Mouse (Mus musculus) heart, embryonic 10.5 days (tissue): ENCODE data around the gene Erc2. TPM values are rescaled to one million over a fixed set of nuclear protein-coding genes. Genes with fewer than 3 reads are reported as not detected.
"Not testable (repeated sequence)": the region's sequence is repeated elsewhere in the genome, so short reads cannot be mapped to it uniquely, and the experiment has no call there.

Experiments
- DNase-seq: peaks from one replicate; pipeline ENCODE4 v3.0.0-alpha.2; 2017; ENCODE audit warnings: low spot score
- H3K27ac ChIP-seq: fragments of 300-500 bp; sonication (generic); 2 replicates; pipeline ENCODE4 v1.5.1; 2016; ENCODE audit warnings: mild to moderate bottlenecking
- H3K27me3 ChIP-seq: fragments of 300-500 bp; sonication (generic); 2 replicates; pipeline ENCODE4 v1.6.1; 2016; ENCODE audit warnings: mild to moderate bottlenecking; ENCODE audit not compliant: poor library complexity, insufficient read depth, severe bottlenecking
- H3K36me3 ChIP-seq: fragments of 300-500 bp; sonication (generic); 2 replicates; pipeline ENCODE4 v1.6.1; 2016; ENCODE audit warnings: mild to moderate bottlenecking, moderate library complexity
- H3K4me1 ChIP-seq: fragments of 300-500 bp; sonication (generic); 2 replicates; pipeline ENCODE4 v1.6.1; 2016; ENCODE audit warnings: mild to moderate bottlenecking
- H3K4me3 ChIP-seq: fragments of 300-500 bp; sonication (generic); 2 replicates; pipeline ENCODE4 v1.5.1; 2016; ENCODE audit warnings: mild to moderate bottlenecking, moderate library complexity
- H3K9me3 ChIP-seq: fragments of 300-500 bp; sonication (generic); 2 replicates; pipeline ENCODE4 v1.6.1; 2016; ENCODE audit warnings: mild to moderate bottlenecking, moderate library complexity
- WGBS: fragments of 180-500 bp; shearing (Covaris S2); methylation state at CpG from one replicate; pipeline ENCODE4 v1.1.7; 2016; 5-methylcytosine and 5-hydroxymethylcytosine counted together
- polyA plus RNA-seq: library from polyadenylated mRNA; unstranded; fragments of >200 nt; fragmentation: Nextera tagmentation; extraction: Ambion mirVana; gene quantifications from 2 replicates; pipeline ENCODE4 v1.2.1, GENCODE M21; 2016

The Erc2 gene
- polyA plus RNA-seq, 1 experiment from 2014 or later: 4.8 TPM

DNA sequence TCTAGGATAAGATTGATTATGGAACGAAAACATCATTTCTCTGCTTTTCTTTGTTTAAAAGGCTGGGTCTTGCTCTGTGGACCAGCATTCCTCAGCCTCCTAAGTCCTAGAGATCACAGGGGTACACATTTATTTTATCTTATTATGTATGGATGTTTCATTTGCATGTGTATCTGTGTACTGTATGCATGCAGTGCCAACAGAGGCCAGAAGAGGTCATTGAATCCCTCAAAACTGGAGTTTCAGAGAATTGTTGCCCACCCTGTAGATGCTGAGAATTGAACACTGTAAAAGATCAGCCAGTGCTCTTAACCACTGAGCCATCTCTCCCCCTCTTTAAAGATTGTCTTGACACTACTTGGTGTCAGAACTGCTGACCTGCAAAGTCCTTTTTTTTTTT is 251.4 kb downstream of the Erc2 start:
- H3K27me3 ChIP-seq: no peaks in the 10 kb centered on the region
- no peaks in the 10 kb centered on the region for H3K36me3 ChIP-seq
- no peak overlapping the region for H3K27ac ChIP-seq
- no peaks in the 10 kb centered on the region for H3K4me1 ChIP-seq
- no peaks in the 10 kb centered on the region for H3K9me3 ChIP-seq
- 74% methylated on average over 1 of the region's 1 CpGs for WGBS
- no peak overlapping the region for H3K4me3 ChIP-seq
- DNase-seq: no peak

DNA sequence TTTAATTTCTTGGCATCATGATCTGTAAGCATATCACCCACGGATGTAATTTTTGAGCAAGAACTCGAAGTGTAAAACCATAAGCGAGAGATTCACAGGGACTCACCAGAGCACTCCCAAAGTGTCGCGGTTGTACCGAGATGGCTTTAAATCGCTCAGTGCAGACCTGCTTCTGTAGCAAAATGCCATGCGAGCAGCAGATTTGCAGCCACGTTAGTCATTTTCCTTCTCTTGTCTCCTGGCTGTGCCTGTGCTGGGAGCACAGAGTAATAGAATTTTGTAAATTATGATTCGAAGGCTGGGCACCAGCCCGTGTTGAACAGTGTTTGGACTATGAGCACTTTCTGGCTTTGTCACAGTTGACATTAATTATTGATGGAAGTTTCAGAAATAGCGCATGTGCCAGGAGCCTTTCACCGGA is 253.8 kb downstream of the Erc2 start:
- 88% methylated on average over 13 of the region's 13 CpGs for WGBS
- no peak overlapping the region for H3K4me3 ChIP-seq

DNA sequence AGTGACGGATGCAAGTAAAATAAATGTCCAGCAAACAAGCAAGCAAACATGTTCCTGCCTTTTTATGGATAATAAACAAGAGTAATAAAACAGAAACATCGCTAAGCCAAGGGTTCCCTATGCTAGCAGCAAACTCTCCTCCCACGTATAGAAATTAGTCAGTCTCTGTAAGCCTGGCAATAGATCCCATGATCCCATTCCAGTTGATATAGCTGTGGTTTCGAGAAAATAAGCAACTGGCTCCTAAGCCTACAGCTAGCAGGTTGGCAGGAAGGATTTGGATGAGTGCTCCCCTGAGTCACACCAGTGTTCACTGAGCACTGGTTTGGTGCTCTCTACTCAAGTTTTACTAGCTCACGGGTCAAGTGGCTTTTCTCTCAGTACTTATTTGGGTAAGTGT is 259.7 kb downstream of the Erc2 start:
- 85% methylated on average over 5 of the region's 5 CpGs for WGBS
- Histone ChIP-seq H3K4me3 (no peak overlapping the region), H3K4me1 (no peaks in the 10 kb centered on the region), H3K36me3 (no peaks in the 10 kb centered on the region), H3K27ac (no peak overlapping the region), H3K27me3 (no peaks in the 10 kb centered on the region), H3K9me3 (no peaks in the 10 kb centered on the region)
- no peak for DNase-seq

More for the DNA sequence above, 253.8 kb downstream of the Erc2 start:
- no peaks in the 10 kb centered on the region for H3K36me3 ChIP-seq
- no peaks in the 10 kb centered on the region for H3K4me1 ChIP-seq
- DNase-seq: no peak
- H3K27ac ChIP-seq: no peak overlapping the region
- no peaks in the 10 kb centered on the region for H3K9me3 ChIP-seq
- H3K27me3 ChIP-seq: no peaks in the 10 kb centered on the region

DNA sequence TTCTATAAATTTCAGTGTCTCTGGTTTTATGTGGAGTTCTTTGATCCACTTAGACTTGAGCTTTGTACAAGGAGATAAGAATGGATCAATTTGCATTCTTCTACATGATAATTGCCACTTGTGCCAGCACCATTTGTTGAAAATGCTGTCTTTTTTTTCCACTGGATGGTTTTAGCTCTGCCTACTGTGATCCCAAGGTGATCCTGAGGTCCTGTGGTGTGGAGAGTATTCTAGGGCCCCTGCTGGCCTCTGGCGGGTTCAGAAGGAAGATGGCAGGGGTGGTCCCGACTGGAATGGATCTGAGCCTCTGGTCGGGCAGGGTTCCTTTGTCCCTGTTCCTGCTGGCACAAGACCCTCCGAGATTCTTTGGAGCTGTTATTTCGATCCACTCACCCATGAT is 264.1 kb downstream of the Erc2 start:
- H3K27ac ChIP-seq, DNase-seq, H3K4me3 ChIP-seq, H3K36me3 ChIP-seq, H3K27me3 ChIP-seq, H3K9me3 ChIP-seq, H3K4me1 ChIP-seq: not testable (repeated sequence)
- WGBS: 75% methylated on average over 5 of the region's 5 CpGs

DNA sequence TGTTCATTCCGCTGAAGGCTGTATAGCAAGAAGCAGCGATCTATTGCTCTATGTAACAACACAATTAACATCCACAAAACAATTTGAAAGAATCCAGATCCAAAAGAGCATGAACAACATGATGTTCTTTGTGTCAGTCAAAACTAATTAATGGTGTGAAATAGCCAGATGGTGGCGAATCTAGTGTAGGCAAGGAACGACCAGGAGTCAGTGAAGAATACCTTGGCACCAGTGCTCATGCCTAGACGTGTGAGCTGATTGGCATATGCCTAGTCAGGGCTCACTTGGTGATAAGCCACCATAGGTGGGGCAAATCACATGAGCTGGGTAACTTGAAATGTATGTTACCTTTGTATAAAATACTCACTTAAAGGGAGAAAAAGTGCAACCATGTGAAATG is 265.3 kb downstream of the Erc2 start:
- 88% methylated on average over 5 of the region's 5 CpGs for WGBS
- no peaks in the 10 kb centered on the region for H3K9me3 ChIP-seq
- no peaks in the 10 kb centered on the region for H3K4me1 ChIP-seq
- no peak overlapping the region for H3K27ac ChIP-seq
- no peak for DNase-seq
- H3K4me3 ChIP-seq: no peak overlapping the region
- no peaks in the 10 kb centered on the region for H3K36me3 ChIP-seq
- H3K27me3 ChIP-seq: no peaks in the 10 kb centered on the region

DNA sequence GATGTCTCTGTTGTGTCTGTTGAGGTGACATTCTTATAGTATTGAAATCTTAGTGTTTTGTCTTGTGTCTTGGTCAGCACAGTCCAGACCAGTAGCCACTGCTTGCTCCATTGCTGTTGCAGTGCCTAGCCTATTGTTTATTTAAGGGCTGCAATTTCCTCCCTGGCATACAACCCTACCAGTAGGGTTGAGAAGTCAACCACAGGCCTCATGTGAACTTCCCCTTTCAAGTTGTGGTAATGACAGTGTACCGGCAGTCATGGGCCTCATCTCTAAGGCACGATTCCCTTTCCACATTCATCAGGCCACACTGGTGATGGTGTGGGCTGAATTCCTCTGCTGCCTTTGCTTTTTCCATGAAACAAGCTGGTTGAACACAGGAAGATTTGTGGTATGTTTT is 267.4 kb downstream of the Erc2 start:
- H3K27ac ChIP-seq: no peak overlapping the region
- whole genome bisulfite sequencing: 86% methylated on average over 2 of the region's 2 CpGs
- no peak overlapping the region for H3K4me3 ChIP-seq
- DNase-seq: no peak
- no peaks in the 10 kb centered on the region for H3K27me3 ChIP-seq
- H3K9me3 ChIP-seq: no peaks in the 10 kb centered on the region
- H3K4me1 ChIP-seq: no peaks in the 10 kb centered on the region
- no peaks in the 10 kb centered on the region for H3K36me3 ChIP-seq

DNA sequence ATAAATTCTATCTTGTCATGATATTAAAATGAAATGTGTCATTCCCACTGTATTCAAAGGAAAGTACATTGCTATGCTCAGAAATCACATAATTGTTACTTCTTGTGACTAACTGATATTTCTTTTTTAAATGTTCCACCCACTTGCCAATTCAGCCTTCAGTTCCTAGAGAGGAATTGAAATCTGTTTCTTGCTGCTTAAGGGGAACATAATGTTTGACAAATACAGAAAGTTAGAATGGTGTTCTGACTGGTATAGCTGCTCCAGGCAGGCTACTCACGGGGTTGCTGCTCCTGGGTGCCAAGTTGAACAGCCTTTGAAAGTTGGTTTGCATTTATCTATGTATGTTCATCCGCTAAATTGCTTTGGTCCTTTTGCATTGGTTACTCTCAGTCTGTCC is 270.2 kb downstream of the Erc2 start:
- H3K27me3 ChIP-seq: no peaks in the 10 kb centered on the region
- no peaks in the 10 kb centered on the region for H3K9me3 ChIP-seq
- H3K36me3 ChIP-seq: no peaks in the 10 kb centered on the region
- no peaks in the 10 kb centered on the region for H3K4me1 ChIP-seq
- DNase-seq: no peak
- H3K27ac ChIP-seq: no peak overlapping the region
- WGBS: 87% methylated on average over 2 of the region's 2 CpGs
- H3K4me3 ChIP-seq: no peak overlapping the region

DNA sequence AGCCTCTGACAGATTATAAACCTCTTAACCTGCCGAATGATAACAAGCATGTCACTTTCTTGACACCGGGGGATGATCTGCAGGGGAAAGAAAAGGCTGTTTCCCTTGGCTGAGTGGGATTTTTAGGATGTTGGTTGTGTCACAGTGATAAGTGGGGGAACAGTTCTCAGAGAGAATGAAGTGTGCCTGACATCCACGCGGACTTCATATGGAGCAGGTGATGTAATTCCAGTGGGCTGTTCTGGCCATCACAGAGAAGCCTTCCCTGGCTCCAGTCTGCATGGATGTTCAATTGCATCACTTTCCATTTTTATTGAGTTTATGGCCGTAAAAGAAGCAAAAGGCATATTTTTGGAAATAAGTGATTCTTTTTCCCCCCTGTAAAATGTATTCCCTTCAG is 279.5 kb downstream of the Erc2 start:
- no peaks in the 10 kb centered on the region for H3K36me3 ChIP-seq
- H3K4me1 ChIP-seq: peaks cover 5% of the 10 kb centered on the region; the same call in 1 of the 2 replicates
- no peaks in the 10 kb centered on the region for H3K27me3 ChIP-seq
- H3K27ac ChIP-seq: no peak overlapping the region
- WGBS: 45% methylated on average over 5 of the region's 5 CpGs
- DNase-seq: no peak
- H3K9me3 ChIP-seq: no peaks in the 10 kb centered on the region
- no peak overlapping the region for H3K4me3 ChIP-seq

DNA sequence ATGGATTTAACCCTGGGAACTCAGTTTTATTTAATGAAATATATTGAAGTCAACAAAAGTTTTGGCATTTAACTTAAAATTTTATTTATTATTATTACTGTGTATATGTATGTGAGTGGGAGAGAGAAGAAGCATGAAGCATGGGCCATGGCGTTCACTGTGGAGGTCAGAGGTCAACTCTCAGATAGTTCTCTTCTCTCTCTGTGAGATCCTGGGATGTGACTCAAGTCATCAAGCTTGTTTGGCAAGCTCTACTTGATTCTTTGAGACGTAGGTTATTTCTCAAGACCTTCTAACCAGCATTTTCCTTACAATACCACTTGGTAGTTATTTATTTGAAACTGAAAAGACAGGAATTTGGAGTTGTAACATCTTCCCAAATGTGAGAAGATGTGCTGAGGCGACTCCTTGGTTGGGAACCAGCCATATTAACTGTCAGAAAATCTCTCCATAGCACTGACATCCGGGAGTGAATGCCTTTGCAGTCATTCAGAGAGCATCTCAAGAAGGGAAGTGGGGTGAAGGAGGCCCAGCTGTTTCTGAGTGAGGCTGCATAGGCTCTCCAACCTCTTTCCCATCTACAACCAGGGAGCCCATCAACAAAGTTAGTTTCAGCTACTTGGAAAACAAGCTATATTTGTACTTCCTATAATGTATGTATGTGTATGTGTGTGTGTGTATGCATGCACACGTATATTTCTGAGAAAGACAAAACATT is 299.6 kb downstream of the Erc2 start:
- no peaks in the 10 kb centered on the region for H3K4me1 ChIP-seq
- no peak overlapping the region for H3K4me3 ChIP-seq
- no peaks in the 10 kb centered on the region for H3K9me3 ChIP-seq
- whole genome bisulfite sequencing: 83% methylated on average over 5 of the region's 5 CpGs
- no peaks in the 10 kb centered on the region for H3K27me3 ChIP-seq
- no peaks in the 10 kb centered on the region for H3K36me3 ChIP-seq
- H3K27ac ChIP-seq: no peak overlapping the region
- DNase-seq: no peak

DNA sequence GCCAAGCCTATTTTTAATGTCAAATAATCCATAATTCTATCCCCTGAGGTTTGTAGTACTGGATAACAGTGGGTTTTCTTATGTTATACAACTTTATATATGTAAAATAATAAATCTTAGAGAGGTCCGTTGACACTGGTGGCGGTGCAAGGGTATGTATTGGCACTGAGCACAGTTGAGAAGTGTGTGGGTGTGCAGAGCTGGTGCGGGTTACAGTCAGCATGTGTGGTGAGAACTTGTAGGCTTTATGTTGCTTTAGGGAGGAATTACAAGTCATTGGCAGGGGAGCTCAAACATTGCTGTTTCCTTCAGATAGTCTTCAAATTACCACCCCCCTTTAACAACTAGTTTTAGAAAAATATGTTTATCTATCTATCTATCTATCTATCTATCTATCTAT is 305.1 kb downstream of the Erc2 start:
- Histone ChIP-seq H3K36me3 (no peaks in the 10 kb centered on the region), H3K27ac (no peak overlapping the region), H3K9me3 (no peaks in the 10 kb centered on the region), H3K4me1 (no peaks in the 10 kb centered on the region), H3K4me3 (no peak overlapping the region), H3K27me3 (no peaks in the 10 kb centered on the region)
- 91% methylated on average over 3 of the region's 3 CpGs for WGBS
- no peak for DNase-seq

DNA sequence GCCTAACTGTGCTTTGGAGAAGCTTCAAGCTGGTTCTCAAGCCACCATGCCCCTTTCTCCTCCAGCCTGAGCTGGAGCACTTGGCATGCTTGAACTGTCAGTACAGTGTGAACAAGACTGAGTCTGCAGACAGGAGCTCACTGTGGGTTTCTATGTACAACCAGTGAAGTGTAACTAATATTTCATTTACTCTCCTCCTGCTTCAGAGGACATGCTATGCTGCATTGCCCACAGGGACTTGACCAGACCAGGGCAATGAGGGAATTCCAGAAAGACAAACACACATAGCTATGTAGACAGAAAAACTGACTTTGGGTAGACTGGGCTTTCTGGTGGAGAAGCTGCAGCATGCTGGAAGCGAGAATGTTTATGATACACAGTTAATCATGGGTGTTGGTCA is 311.3 kb downstream of the Erc2 start:
- no peaks in the 10 kb centered on the region for H3K4me1 ChIP-seq
- 68% methylated on average over 1 of the region's 1 CpGs for WGBS
- H3K36me3 ChIP-seq: no peaks in the 10 kb centered on the region
- no peaks in the 10 kb centered on the region for H3K9me3 ChIP-seq
- DNase-seq: no peak
- no peaks in the 10 kb centered on the region for H3K27me3 ChIP-seq
- no peak overlapping the region for H3K27ac ChIP-seq
- no peak overlapping the region for H3K4me3 ChIP-seq

DNA sequence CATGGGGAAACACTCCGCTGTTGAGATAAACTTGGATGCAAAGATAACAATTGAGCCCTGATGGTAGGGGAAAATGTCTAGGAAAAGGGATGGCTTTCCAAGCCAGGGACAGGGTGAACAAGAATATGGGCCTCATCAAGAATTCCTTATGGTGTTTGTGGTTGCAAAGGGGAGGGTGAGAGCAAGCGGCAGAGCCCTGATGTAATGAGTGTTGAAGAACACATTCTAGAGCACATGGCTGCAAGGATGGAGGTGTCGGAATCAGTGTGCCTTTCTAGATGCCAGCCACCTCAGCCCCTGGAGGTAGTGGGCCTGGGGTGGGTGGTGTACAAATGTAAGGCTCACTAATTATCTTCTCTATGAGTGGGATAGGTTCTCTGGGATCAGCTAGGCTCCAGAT is 313.5 kb downstream of the Erc2 start:
- WGBS: 83% methylated on average over 3 of the region's 3 CpGs
- DNase-seq: no peak
- Histone ChIP-seq H3K27me3 (no peaks in the 10 kb centered on the region), H3K27ac (no peak overlapping the region), H3K4me3 (no peak overlapping the region), H3K4me1 (no peaks in the 10 kb centered on the region), H3K36me3 (no peaks in the 10 kb centered on the region), H3K9me3 (no peaks in the 10 kb centered on the region)

DNA sequence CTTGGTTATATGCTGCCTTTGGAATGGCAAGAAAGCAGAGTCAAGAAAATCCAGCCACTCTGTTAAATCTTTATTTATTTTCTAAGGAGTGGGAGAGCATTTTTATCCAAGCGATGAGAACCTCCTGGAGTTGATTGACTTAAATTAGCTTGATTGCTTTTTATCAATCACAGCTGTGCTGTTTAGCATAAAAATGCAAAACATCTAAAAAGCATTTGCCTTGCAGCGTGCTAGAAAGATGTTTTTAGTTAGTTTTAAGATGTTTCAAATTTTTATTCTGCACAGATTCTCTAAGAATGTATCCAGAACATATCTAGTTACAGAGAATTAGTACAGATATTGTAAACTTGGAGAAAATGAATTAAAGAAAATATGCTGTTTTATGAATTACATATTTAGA is 315.7 kb downstream of the Erc2 start:
- no peak for DNase-seq
- WGBS: 76% methylated on average over 2 of the region's 2 CpGs
- Histone ChIP-seq H3K9me3 (no peaks in the 10 kb centered on the region), H3K36me3 (no peaks in the 10 kb centered on the region), H3K4me1 (no peaks in the 10 kb centered on the region), H3K4me3 (no peak overlapping the region), H3K27ac (no peak overlapping the region), H3K27me3 (no peaks in the 10 kb centered on the region)

DNA sequence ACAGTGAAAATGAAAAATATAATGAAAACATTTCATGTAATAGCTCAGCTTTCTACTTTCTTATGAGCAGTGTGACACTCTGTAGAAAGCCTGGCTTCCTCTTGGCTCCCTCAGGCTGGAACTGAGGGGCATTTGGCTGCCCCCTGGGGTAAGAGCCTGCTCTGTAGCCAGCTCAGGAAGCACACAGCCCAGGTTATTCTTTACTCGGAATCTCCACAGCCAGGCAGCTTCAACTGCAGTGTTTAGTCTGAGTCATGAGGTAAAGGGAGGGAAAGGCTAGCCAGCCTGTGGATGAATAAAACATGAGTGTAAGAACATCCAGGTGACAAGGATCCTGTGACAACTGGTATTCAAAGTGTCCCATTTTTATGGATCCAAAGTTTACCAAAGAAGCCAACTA is 323.0 kb downstream of the Erc2 start:
- Histone ChIP-seq H3K9me3 (no peaks in the 10 kb centered on the region), H3K27me3 (no peaks in the 10 kb centered on the region), H3K4me3 (no peak overlapping the region), H3K36me3 (no peaks in the 10 kb centered on the region), H3K4me1 (peaks cover 3% of the 10 kb centered on the region; the same call in 1 of the 2 replicates), H3K27ac (no peak overlapping the region)
- no peak for DNase-seq
- WGBS: 48% methylated on average over 1 of the region's 1 CpGs
